Mouse (Mus musculus): ENCODE data around the gene Ppox. TPM values are rescaled to one million over a fixed set of nuclear protein-coding genes. Genes with fewer than 3 reads are reported as not detected.
"Not testable (repeated sequence)": the region's sequence is repeated elsewhere in the genome, so short reads cannot be mapped to it uniquely, and the experiment has no call there.

Ppox gene
- total RNA-seq, 2 experiments from 2014 or later, result 13.2 to 14.2 TPM

- intact Hi-C loops (cut with DNase I), result loop anchor here (5.0 kb wide), 1 partner anchor 84 kb away; no protein-coding TSS in a partner anchor
- DNase-seq, result no peak
Measured at GRCm38 (mm10) chr1:171248386-171249226, 32.4 kb downstream of the Ppox start.

- no peak for DNase-seq
- intact Hi-C loops (cut with DNase I), result loop anchor here (2.0 to 5.0 kb wide), 3 partner anchors 23 to 84 kb away; partner anchors contain the start of genes B4galt3 and Tomm40l
Measured at GRCm38 (mm10) chr1:171247916-171248315, 33.1 kb downstream of the Ppox start.

DNA sequence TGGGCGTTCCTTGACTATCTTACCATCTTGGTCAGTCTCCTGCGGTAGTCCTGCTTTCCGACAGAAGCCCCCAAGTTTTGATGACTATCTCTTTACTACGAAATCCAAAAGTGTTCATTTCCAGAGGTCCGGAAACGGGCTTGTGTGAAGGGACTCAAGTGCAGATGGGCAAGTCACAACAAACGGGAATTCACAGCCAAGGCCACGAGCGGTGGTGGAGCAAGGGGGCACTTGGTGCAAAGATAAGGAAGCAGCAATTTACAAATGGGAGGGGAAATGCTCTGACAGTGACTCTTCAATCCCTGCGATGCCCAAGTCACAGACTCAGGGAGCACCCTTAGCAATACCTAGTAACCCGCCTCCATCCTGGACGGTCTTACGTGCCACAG is 33.5 kb downstream of the Ppox start:
- no peak for DNase-seq
- intact Hi-C loops (cut with DNase I), result loop anchor here (2.0 to 5.0 kb wide), 3 partner anchors 23 to 85 kb away; partner anchors contain the start of genes B4galt3 and Tomm40l

- peak; percentile 96 to 97 for DNase-seq
- intact Hi-C loops (cut with DNase I), result loop anchor here (2.0 to 5.0 kb wide), 3 partner anchors 24 to 85 kb away; partner anchors contain the start of genes B4galt3 and Tomm40l
Measured at GRCm38 (mm10) chr1:171246709-171247452, 34.1 kb downstream of the Ppox start.

- no peak for DNase-seq
- intact Hi-C loops (cut with DNase I), result loop anchor here (5.0 kb wide), 1 partner anchor 87 kb away; no protein-coding TSS in a partner anchor
Measured at GRCm38 (mm10) chr1:171245353-171245752, 35.6 kb downstream of the Ppox start.

GRCm38 (mm10) chr1:171241952-171242351 is 39.0 kb downstream of the Ppox start:
- DNase-seq; intact Hi-C loops (cut with DNase I): not testable (repeated sequence)

DNA sequence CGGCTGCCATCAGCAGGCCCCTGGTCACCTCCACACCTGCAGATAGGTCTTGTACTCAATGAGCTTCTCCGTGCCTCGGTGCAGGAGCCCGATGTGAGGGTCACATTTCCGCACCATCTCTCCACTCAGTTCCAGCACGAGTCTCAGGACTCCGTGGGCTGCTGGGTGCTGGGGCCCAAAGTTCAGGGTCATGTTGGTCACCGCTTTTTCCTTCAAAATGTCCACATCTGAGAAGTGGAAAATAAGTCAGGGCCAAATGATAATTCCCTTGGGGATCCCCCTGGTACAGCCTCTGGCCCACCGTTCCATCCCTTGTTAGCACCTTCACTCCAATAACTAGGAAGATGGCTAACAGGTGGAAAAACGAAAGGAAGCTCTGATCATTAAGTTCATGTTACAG is 40.1 kb downstream of the Ppox start:
- intact Hi-C loops (cut with DNase I), result no loop called here
- no peak for DNase-seq

DNA sequence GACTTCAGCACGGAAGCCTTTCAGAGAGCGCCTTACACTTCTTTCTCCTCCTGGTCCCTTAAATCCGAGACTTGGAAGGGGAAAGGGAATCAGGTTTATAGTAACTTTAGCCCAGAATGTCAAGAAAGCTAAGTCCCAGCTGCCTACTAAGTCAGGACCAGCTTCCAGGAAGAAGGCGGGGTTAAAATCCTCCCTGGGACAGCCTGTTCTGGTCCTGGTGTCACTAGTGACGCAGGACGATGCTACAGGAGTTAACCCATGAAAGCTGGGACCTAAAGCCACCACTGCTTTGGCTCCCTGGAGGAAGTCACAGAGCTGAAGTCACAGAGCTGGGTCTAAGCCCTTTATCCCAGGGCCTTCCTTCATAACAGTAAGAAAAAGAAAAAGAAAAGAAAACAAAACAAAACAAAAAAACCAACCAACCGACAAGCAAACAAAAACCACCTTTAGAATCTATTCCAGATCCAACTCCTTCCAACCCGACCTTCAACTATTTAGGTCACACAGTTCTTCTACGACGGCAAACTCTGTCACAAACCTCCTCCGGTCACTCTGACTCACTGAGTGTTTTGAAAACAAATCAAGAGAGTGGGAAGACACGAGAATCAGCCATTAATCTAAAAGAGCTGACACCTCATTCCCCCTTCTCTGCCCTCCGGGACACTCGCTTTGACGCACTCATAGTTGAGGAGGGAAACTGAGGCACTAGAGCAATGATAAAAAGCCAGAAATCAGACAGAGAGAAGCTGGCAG is 40.8 kb downstream of the Ppox start:
- DNase-seq, result peak; percentile 52 to 56
- intact Hi-C loops (cut with DNase I), result no loop called here

- intact Hi-C loops (cut with DNase I), result no loop called here
Measured at GRCm38 (mm10) chr1:171238463-171238862, 42.5 kb downstream of the Ppox start.

GRCm38 (mm10) chr1:171237438-171237837 is 43.5 kb downstream of the Ppox start:
- intact Hi-C loops (cut with DNase I), result no loop called here
- no peak for DNase-seq

More at GRCm38 (mm10) chr1:171238463-171238862, 42.5 kb downstream of the Ppox start:
- DNase-seq, result peak; percentile 58 to 63

GRCm38 (mm10) chr1:171235791-171236190 is 45.2 kb downstream of the Ppox start:
- no peak for DNase-seq
- intact Hi-C loops (cut with DNase I), result no loop called here

DNA sequence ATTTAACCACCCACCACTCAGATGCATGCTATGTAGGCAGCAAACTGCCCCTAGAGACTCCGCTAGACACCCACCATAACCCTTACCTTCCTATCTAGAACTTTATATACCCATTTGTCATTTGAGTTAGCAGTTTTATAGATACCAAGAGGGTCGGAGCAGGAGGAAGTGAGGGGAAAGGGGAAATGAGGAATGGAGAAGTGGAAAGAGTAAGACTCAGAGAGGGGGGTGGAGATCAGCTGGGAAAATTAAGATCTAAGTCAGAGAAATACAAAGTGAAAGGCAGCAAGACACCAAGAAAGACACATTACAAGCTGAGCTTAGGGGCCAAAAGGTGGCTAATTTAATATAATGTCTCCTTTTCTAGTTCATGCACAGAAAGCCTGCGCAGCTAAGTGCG is 46.4 kb downstream of the Ppox start:
- DNase-seq, result no peak
- intact Hi-C loops (cut with DNase I), result no loop called here

DNA sequence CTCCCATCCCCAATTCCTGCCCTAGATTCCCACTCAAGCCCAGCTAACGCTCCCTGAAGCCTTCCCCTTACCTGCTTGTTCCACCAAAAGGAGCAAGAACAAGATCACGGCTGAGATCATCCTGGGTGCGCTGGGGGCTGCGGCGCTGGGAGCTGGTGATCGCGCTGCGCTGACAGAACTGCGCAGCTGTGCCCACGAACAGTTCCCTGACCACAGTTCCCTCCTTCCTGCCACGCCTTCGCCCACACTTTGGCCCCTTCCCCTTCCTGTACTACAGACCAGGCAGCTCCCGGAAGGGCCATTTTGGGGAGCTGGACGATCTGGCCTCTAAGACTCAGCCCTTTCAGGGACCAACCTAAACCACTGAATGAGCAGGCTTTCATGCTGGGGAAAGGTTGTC is 46.9 kb downstream of the Ppox start, which contains the start of gene Fcer1g:
Gene Fcer1g (minus strand): TSS at position 240 of the 400 bp plus-strand sequence.
- intact Hi-C loops (cut with DNase I), result no loop called here
- peak; percentile 49 to 52 for DNase-seq

DNA sequence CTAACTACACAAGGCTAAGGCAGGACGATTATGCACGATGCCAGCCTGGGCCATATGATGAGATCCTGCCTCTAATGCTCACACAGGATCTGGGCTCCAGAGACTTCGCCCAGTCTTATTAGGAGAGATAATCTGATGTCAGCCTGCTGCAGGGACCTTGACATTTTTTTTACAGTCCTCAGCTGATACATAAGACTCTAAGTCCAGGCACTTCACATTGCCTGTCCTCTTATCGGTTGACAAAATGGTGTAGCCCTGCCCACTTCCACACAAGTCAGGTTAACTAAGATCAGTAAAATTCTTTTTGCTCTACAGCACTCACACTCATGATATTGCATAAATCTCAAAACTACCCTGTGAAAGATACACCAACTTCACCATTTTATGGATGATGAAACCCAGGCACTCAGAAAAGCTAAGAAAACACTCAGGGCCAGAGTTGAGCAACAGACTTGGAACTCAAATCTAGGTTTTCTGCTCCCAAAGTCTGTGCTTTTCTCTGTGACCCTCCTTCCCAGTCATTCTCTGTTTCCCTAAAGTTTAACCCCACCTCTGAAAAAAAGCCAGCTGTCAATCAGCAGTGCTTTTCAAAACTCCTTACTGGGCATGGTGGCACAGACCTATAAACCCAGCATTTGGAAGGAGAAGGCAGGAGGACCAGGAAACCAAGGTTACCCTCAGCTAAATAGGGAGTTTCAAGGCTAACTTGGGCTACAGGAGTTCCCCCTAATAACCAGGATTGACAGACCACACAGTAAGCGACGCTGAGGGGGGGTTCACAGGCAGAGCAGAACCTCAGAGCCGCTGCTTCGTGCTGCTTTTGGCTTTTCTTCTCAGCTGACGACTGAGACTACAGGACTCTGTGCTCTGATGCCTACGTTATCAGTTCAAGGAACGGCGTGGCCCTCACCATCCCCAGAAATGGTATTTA is 47.9 kb downstream of the Ppox start:
- no peak for DNase-seq

GRCm38 (mm10) chr1:171232348-171232747 is 48.6 kb downstream of the Ppox start:
- no peak for DNase-seq
- intact Hi-C loops (cut with DNase I), result no loop called here

More for the DNA sequence above, 47.9 kb downstream of the Ppox start:
- intact Hi-C loops (cut with DNase I), result no loop called here

DNA sequence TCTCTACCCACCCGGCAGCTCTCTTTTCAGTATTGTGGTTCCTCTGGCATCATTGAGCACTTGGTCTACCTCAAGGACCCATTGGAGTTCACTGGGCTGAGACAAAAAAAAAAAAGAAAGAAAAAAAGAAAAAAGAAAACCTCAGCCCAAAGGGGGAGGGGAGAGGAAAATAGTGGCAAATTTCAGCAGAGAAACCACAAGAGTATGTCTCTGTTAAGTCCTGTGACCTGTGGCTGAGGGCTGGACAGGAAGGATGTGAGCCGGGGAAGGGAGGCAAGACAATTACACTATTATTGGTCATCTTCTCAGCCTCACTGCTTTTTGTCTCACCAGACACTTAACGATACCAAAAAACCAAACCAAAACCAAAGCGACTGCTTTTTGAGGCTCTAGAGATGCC is 49.1 kb downstream of the Ppox start:
- intact Hi-C loops (cut with DNase I), result no loop called here

GRCm38 (mm10) chr1:171230215-171230614 is 50.8 kb downstream of the Ppox start:
- no peak for DNase-seq
- intact Hi-C loops (cut with DNase I), result no loop called here

More for the DNA sequence above, 49.1 kb downstream of the Ppox start:
- no peak for DNase-seq

DNA sequence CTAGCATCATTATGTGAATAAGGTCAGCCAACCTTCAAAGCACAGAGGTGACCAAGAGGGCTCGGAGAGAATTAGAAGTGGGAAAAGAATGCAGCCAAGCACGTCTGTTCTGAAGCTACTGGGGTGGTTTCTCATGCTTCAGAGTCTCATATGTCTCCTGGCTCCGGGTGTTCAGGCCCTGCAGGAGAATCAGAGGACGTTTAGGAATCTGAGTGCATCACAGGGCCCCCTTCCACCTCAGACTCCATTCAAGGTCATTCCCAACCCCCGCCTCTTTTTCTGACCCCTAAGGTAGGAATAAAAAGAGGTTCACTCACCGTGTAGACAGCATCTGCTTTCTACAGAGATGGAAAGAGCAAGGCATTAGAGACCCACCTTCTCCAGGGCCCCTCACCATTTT is 51.2 kb downstream of the Ppox start:
- intact Hi-C loops (cut with DNase I), result no loop called here
- DNase-seq, result no peak

DNA sequence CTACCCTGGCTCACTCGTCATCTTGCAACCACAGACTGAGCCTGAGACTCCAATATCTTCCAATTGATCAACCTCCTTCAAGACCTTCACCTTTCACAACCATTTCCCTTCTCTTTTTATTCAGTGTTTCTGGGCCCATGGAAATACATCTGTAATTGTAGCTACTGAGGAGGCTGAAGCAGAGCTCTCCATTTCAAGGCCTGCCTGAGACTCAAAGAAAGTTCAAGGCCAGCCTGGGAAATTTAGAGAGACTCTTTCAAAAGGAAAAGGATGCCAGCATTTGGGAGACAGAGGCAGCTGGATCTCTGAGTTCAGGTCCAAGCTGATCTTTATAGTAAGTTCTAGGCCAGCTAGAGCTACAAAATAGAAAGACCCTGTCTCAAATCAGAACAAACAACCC is 53.1 kb downstream of the Ppox start:
- DNase-seq, result no peak
- intact Hi-C loops (cut with DNase I), result no loop called here
